Mouse (Mus musculus) limb, embryonic 14.5 days (tissue): ENCODE data around the gene Prkag2. TPM values are rescaled to one million over a fixed set of nuclear protein-coding genes. Genes with fewer than 3 reads are reported as not detected.

ENCODE experiments used
- ATAC-seq: fragments of 200-750 bp; cut with Nextera tagmentation; 2 replicates; pipeline ENCODE4 v1.8.0; 2017; ENCODE audit warnings: low read depth, moderate number of reproducible peaks, moderate TSS enrichment; ENCODE audit not compliant: low FRiP score
- DNase-seq: peaks from one replicate; pipeline ENCODE4 v3.0.0-alpha.2; 2015; ENCODE audit warnings: low spot score
- H3K27ac ChIP-seq: fragments of 300-500 bp; sonication (generic); replicated peaks from 2 replicates; pipeline ENCODE4 v1.5.1; 2014; ENCODE audit warnings: low read depth, mild to moderate bottlenecking, low read length, moderate library complexity, mixed read lengths
- H3K27me3 ChIP-seq: fragments of 300-500 bp; sonication (generic); 2 replicates; pipeline ENCODE4 v1.6.1; 2014; ENCODE audit warnings: low read length, mixed read lengths; ENCODE audit not compliant: control insufficient read depth, insufficient read depth
- H3K36me3 ChIP-seq: fragments of 300-500 bp; sonication (generic); 2 replicates; pipeline ENCODE4 v1.6.1; 2014; ENCODE audit warnings: mild to moderate bottlenecking, low read length, moderate library complexity, mixed read lengths; ENCODE audit not compliant: control insufficient read depth, insufficient read depth
- H3K4me1 ChIP-seq: fragments of 300-500 bp; sonication (generic); 2 replicates; pipeline ENCODE4 v1.6.1; 2014; ENCODE audit warnings: antibody characterized with exemption, low read length, mixed read lengths; ENCODE audit not compliant: control insufficient read depth, insufficient read depth
- H3K4me2 ChIP-seq: fragments of 300-500 bp; sonication (generic); replicated peaks from 2 replicates; pipeline ENCODE4 v1.6.1; 2014; ENCODE audit warnings: low read depth, mild to moderate bottlenecking, low read length, moderate library complexity; ENCODE audit not compliant: severe bottlenecking
- H3K4me3 ChIP-seq: fragments of 300-500 bp; sonication (generic); replicated peaks from 2 replicates; pipeline ENCODE4 v1.5.1; 2014; ENCODE audit warnings: low read length
- H3K9ac ChIP-seq: fragments of 300-500 bp; sonication (generic); 2 replicates; pipeline ENCODE4 v1.6.1; 2014; ENCODE audit warnings: mild to moderate bottlenecking, low read depth, low read length, moderate library complexity; ENCODE audit not compliant: severe bottlenecking
- H3K9me3 ChIP-seq: fragments of 300-500 bp; sonication (generic); 2 replicates; pipeline ENCODE4 v1.6.1; 2016; ENCODE audit warnings: low read length; ENCODE audit not compliant: control insufficient read depth
- POLR2A ChIP-seq: fragments of 200-500 bp; IDR thresholded peaks from 2 replicates; pipeline ENCODE4 v1.8.0; 2012; ENCODE audit warnings: inconsistent platforms, mild to moderate bottlenecking, moderate library complexity, borderline replicate concordance; ENCODE audit not compliant: insufficient read depth, insufficient read length; ENCODE audit errors: extremely low read depth
- WGBS: fragments of 180-500 bp; shearing (Covaris S2); extraction: QIAGEN DNeasy Blood & Tissue Kit; methylation state at CpG from one replicate; pipeline ENCODE4 v1.1.7; 2014; 5-methylcytosine and 5-hydroxymethylcytosine counted together
- polyA plus RNA-seq, 2 experiments: library from polyadenylated mRNA; depleted of rRNA in 1 of 2; stranded (reverse) in 1 of 2; unstranded in 1 of 2; fragments of >200 nt; fragmentation: Nextera tagmentation in 1 of 2; extraction: Ambion mirVana in 1 of 2; gene quantifications; 2 replicates each; pipeline versions ENCODE4 v1.2.1 to v1.2.3; 2012 to 2014

Gene Prkag2
- polyA plus RNA-seq, 2 experiments, result 21.3 to 32.6 TPM

GRCm38 (mm10) chr5:25025309-25026019 is 75.0 kb downstream of the Prkag2 start:
- ATAC-seq (no peak), DNase-seq (no peak)
- H3K9ac ChIP-seq, result no peak overlapping the region
- H3K27ac ChIP-seq, result no peak overlapping the region
- 72% methylated on average over 12 of the region's 12 CpGs for WGBS
- TF ChIP-seq POLR2A, result no peak
- H3K4me3 ChIP-seq, result no peak overlapping the region
- no peak overlapping the region for H3K4me2 ChIP-seq
- H3K36me3 ChIP-seq, result no peaks in the 10 kb centered on the region
- H3K27me3 ChIP-seq, result no peaks in the 10 kb centered on the region
- no peaks in the 10 kb centered on the region for H3K9me3 ChIP-seq
- 0 out of 2 replicates have a peak, but pooled peaks cover 2% of the 10 kb centered on the region for H3K4me1 ChIP-seq

DNA sequence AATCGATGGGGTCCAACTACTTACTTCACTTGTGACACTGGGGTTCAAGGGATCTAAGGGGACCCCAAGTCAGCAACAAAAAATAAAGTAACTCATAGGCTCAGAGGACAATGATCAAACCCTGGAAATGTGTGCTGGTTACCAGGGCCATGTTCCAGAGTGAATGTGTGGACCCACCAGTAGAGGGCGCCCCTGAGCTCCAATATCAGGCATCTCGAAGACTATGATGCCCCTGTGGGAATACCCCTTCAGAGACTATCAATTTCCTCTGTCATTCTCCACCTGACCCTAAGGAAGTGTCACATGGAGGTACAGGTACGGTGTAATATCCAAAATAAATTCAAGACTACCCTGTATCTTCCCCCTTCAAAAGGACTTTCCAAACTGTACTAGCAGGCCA is 77.5 kb downstream of the Prkag2 start:
- H3K4me3 ChIP-seq, result no peak overlapping the region
- H3K27ac ChIP-seq, result no peak overlapping the region
- WGBS, result 49% methylated on average over 4 of the region's 4 CpGs
- no peak overlapping the region for H3K9ac ChIP-seq
- ATAC-seq (no peak), DNase-seq (no peak)
- H3K4me2 ChIP-seq, result no peak overlapping the region
- H3K36me3 ChIP-seq, result no peaks in the 10 kb centered on the region
- no peaks in the 10 kb centered on the region for H3K4me1 ChIP-seq
- no peak for TF ChIP-seq POLR2A
- H3K9me3 ChIP-seq, result no peaks in the 10 kb centered on the region
- H3K27me3 ChIP-seq, result no peaks in the 10 kb centered on the region

- TF ChIP-seq POLR2A, result no peak
- H3K9me3 ChIP-seq, result no peaks in the 10 kb centered on the region
- no peak overlapping the region for H3K4me3 ChIP-seq
- ATAC-seq (no peak), DNase-seq (no peak)
- no peak overlapping the region for H3K27ac ChIP-seq
- no peak overlapping the region for H3K9ac ChIP-seq
- no peaks in the 10 kb centered on the region for H3K36me3 ChIP-seq
- WGBS, result 76% methylated on average over 6 of the region's 6 CpGs
- no peaks in the 10 kb centered on the region for H3K4me1 ChIP-seq
- H3K4me2 ChIP-seq, result no peak overlapping the region
- no peaks in the 10 kb centered on the region for H3K27me3 ChIP-seq
These were observed 81.2 kb downstream of the Prkag2 start for GRCm38 (mm10) chr5:25019221-25019620.

DNA sequence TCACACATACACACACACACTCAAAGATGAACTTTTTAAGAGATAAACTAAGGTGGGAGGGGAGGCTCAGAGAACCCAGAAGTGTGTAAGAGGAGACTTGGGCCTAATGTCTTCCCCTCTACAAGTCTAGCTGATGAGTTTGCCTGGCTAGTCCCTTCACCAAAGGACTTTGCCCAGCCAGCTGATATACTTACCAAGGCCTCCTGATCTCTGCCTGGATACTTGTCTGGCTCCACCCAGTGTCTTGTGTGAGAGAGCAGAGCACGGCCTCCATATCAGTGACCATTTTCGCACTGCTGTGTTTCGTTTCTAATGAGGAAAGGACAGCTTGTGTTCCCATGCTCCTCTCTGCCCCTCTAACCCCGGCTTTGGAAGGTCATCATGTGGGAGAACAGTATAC is 88.3 kb downstream of the Prkag2 start:
- no peak overlapping the region for H3K9ac ChIP-seq
- H3K27me3 ChIP-seq, result no peaks in the 10 kb centered on the region
- H3K4me1 ChIP-seq, result peaks cover 23% of the 10 kb centered on the region
- TF ChIP-seq POLR2A, result no peak
- DNase-seq (no peak), ATAC-seq (no peak)
- no peaks in the 10 kb centered on the region for H3K36me3 ChIP-seq
- 81% methylated on average over 4 of the region's 4 CpGs for WGBS
- no peaks in the 10 kb centered on the region for H3K9me3 ChIP-seq
- H3K27ac ChIP-seq, result no peak overlapping the region
- H3K4me2 ChIP-seq, result no peak overlapping the region
- no peak overlapping the region for H3K4me3 ChIP-seq

GRCm38 (mm10) chr5:25011019-25011485 is 89.4 kb downstream of the Prkag2 start:
- TF ChIP-seq POLR2A, result no peak
- no peaks in the 10 kb centered on the region for H3K27me3 ChIP-seq
- no peak overlapping the region for H3K27ac ChIP-seq
- ATAC-seq, result peak; percentile 38; the same call in 1 of the 2 replicates
- no peak overlapping the region for H3K9ac ChIP-seq
- no peak overlapping the region for H3K4me3 ChIP-seq
- H3K4me1 ChIP-seq, result peaks cover 28% of the 10 kb centered on the region
- no peaks in the 10 kb centered on the region for H3K9me3 ChIP-seq
- 8% methylated on average over 8 of the region's 8 CpGs for WGBS
- H3K36me3 ChIP-seq, result no peaks in the 10 kb centered on the region
- H3K4me2 ChIP-seq, result no peak overlapping the region
- DNase-seq, result peak; percentile 81
